Mouse (Mus musculus) lung, postnatal 0 days (tissue): ENCODE measurements at regions not wholly inside any gene's neighbourhood (a gene's known extent, or its start where the extent isn't known, plus 50 kb on each side); places are given as distances from the start of the nearest gene placed in this dataset.

Source experiments
- ATAC-seq: fragments of 200-750 bp; cut with Nextera tagmentation; 2 replicates; pipeline ENCODE4 v1.8.0; 2017; ENCODE audit warnings: moderate library complexity
- DNase-seq: peaks from one replicate; pipeline ENCODE4 v3.0.0-alpha.2; 2016; ENCODE audit warnings: low spot score
- H3K27ac ChIP-seq: fragments of 300-500 bp; sonication (generic); 2 replicates; pipeline ENCODE4 v1.5.1; 2014; ENCODE audit warnings: antibody characterized with exemption, mild to moderate bottlenecking, low read length, mixed read lengths
- H3K27me3 ChIP-seq: fragments of 300-500 bp; sonication (generic); replicated peaks from 2 replicates; pipeline ENCODE4 v1.6.1; 2014; ENCODE audit warnings: low read length, mixed read lengths; ENCODE audit not compliant: insufficient read depth
- H3K36me3 ChIP-seq: fragments of 300-500 bp; sonication (generic); 2 replicates; pipeline ENCODE4 v1.6.1; 2014; ENCODE audit warnings: low read length, mixed read lengths; ENCODE audit not compliant: insufficient read depth
- H3K4me1 ChIP-seq: fragments of 300-500 bp; sonication (generic); 2 replicates; pipeline ENCODE4 v1.6.1; 2014; ENCODE audit warnings: antibody characterized with exemption, low read depth, low read length, mixed read lengths; ENCODE audit not compliant: insufficient read depth
- H3K4me2 ChIP-seq: fragments of 300-500 bp; sonication (generic); replicated peaks from 2 replicates; pipeline ENCODE4 v1.6.1; 2014; ENCODE audit warnings: low read depth, mild to moderate bottlenecking, low read length, moderate library complexity, mixed read lengths
- H3K4me3 ChIP-seq: fragments of 300-500 bp; sonication (generic); 2 replicates; pipeline ENCODE4 v1.5.1; 2014; ENCODE audit warnings: low read depth, low read length
- H3K9ac ChIP-seq: fragments of 300-500 bp; sonication (generic); replicated peaks from 2 replicates; pipeline ENCODE4 v1.6.1; 2014; ENCODE audit warnings: low read depth, mild to moderate bottlenecking
- H3K9me3 ChIP-seq: fragments of 300-500 bp; sonication (generic); 2 replicates; pipeline ENCODE4 v1.6.1; 2016; ENCODE audit warnings: low read length, mixed read lengths
- CTCF ChIP-seq: IDR thresholded peaks from 2 replicates; pipeline ENCODE4 v1.5.1; 2016; ENCODE audit warnings: antibody characterized with exemption, mild to moderate bottlenecking
- EP300 ChIP-seq: IDR thresholded peaks from 2 replicates; pipeline ENCODE4 v1.6.1; 2016; ENCODE audit warnings: antibody characterized with exemption, mild to moderate bottlenecking, control low read depth
- WGBS: fragments of 180-500 bp; shearing (Covaris S2); extraction: QIAGEN DNeasy Blood & Tissue Kit; methylation state at CpG from one replicate; pipeline ENCODE4 v1.1.7; 2014; 5-methylcytosine and 5-hydroxymethylcytosine counted together

DNA sequence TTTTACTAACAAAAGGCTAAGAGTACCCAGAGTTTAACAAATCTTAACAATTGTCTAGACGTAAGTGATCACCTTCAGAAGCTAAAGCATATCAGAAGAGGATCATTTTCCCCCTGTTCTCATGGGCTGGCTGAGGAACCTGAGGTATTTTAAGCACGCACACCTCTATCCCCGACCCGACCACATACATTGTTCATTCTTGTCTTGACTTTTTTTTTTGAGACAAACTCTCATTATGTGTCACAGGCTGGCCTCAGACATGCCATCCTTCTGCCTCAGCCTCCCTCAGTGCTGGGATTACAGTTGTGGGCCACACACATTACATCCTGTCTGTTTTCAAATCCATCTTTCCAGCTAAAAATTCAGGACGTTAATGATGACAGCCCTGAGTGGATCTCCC lies 105.7 kb upstream of the Lmo4 start:
- no peak for ATAC-seq
- Histone ChIP-seq H3K9me3 (no peaks in the 10 kb centered on the region), H3K4me3 (no peak overlapping the region), H3K27me3 (no peaks in the 10 kb centered on the region), H3K27ac (no peak overlapping the region), H3K4me2 (no peak overlapping the region), H3K9ac (no peak overlapping the region), H3K36me3 (no peaks in the 10 kb centered on the region), H3K4me1 (no peaks in the 10 kb centered on the region)
- DNase-seq, result no peak
- WGBS, result 79% methylated on average over 5 of the region's 5 CpGs
- TF ChIP-seq EP300, result no peak
- TF ChIP-seq CTCF, result no peak

DNA sequence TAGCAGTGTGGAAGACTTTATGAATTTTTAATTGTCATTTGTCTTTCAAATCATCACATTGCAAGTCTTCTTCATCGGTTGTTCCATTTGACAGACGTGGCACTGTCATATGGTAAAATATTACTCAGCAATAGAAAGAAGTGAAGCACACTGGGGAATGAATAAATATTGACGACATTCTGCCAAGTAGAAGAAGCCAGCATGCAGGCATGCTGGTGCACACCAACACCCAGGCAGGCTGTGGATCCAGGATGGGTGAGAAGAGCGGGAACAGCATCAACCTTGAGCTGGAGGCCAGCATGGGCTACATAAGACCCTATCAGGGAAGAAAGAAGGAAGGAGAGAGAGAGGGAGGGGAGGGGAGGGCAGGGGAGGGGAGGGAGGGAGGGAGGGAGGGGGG lies 103.6 kb upstream of the Lmo4 start:
- H3K9ac ChIP-seq, result no peak overlapping the region
- no peak for DNase-seq
- no peak for ATAC-seq
- no peaks in the 10 kb centered on the region for H3K27me3 ChIP-seq
- H3K9me3 ChIP-seq, result no peaks in the 10 kb centered on the region
- no peak overlapping the region for H3K4me3 ChIP-seq
- 69% methylated on average over 4 of the region's 4 CpGs for WGBS
- H3K36me3 ChIP-seq, result no peaks in the 10 kb centered on the region
- TF ChIP-seq CTCF (no peak), EP300 (no peak)
- no peak overlapping the region for H3K27ac ChIP-seq
- H3K4me1 ChIP-seq, result no peaks in the 10 kb centered on the region
- no peak overlapping the region for H3K4me2 ChIP-seq

DNA sequence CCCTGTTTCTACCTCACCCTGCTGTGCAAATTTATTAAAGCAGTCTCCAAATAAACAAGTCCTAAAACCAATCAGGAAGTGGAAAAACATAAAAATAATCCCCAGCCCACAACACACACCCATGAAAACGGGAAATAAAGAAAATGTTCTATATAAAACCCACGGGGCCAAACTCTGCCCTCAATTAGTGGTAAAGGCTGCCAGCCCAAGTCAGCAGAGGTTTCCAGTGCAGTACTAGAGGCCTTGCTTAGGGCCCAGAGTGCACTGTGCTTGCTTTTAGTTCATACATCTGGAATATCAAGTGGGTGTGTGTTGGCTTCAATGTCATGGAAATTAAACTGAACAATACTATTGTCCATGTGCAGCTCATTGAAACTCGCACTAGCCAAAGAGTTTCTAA lies 102.5 kb upstream of the Lmo4 start:
- Histone ChIP-seq H3K4me2 (no peak overlapping the region), H3K9ac (no peak overlapping the region), H3K9me3 (no peaks in the 10 kb centered on the region), H3K4me1 (no peaks in the 10 kb centered on the region), H3K27me3 (no peaks in the 10 kb centered on the region), H3K36me3 (no peaks in the 10 kb centered on the region), H3K27ac (no peak overlapping the region), H3K4me3 (no peak overlapping the region)
- no peak for DNase-seq
- WGBS, result 79% methylated on average over 3 of the region's 3 CpGs
- TF ChIP-seq CTCF, result no peak
- no peak for TF ChIP-seq EP300
- ATAC-seq, result no peak

DNA sequence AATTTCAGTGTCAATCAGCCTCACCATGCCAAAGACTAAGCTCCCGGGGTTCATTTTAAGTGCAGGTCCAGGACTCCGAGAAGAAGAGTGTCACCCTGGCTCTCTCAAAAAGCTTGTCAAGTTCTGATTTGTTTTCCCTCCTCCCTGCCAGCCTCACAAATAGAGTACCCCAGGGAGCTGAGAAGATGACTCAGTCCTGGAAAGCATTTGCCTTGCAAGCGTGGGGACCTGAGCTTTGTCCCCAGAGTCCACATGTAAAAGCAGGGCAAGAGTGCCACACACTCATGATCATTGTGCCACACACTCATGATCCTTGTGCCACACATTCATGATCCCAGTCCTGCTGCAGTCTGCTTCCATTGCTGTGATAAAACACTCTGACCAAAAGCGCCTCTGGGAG lies 100.4 kb upstream of the Lmo4 start:
- no peaks in the 10 kb centered on the region for H3K9me3 ChIP-seq
- TF ChIP-seq EP300 (no peak), CTCF (no peak)
- no peaks in the 10 kb centered on the region for H3K4me1 ChIP-seq
- no peak overlapping the region for H3K27ac ChIP-seq
- H3K4me3 ChIP-seq, result no peak overlapping the region
- no peak for ATAC-seq
- no peak overlapping the region for H3K4me2 ChIP-seq
- 58% methylated on average over 4 of the region's 4 CpGs for WGBS
- H3K36me3 ChIP-seq, result no peaks in the 10 kb centered on the region
- no peaks in the 10 kb centered on the region for H3K27me3 ChIP-seq
- DNase-seq, result no peak
- no peak overlapping the region for H3K9ac ChIP-seq

DNA sequence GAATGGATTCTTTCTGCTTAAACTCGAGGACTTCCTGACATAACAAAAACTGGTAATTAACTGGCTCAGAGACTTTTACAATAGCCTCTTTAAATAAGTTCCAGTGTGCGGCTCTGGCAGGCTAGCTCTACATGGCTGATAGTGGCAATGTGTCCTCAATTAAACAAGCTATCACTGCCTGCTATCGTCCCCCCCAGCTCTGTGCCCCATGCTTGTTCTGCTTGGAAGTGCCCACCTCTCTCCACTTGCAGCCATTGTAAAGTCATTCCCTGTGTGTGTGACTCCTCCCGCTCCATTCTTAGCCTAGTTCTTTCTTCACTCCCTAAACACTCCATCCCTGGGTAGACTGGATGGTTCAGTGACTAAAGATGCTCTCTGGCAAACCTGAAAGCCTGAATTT lies 99.9 kb upstream of the Lmo4 start:
- Histone ChIP-seq H3K4me2 (no peak overlapping the region), H3K9me3 (no peaks in the 10 kb centered on the region), H3K9ac (no peak overlapping the region), H3K36me3 (no peaks in the 10 kb centered on the region), H3K4me1 (no peaks in the 10 kb centered on the region), H3K27ac (no peak overlapping the region), H3K27me3 (no peaks in the 10 kb centered on the region), H3K4me3 (no peak overlapping the region)
- no peak for DNase-seq
- TF ChIP-seq EP300, result no peak
- no peak for TF ChIP-seq CTCF
- no peak for ATAC-seq
- 62% methylated on average over 4 of the region's 4 CpGs for WGBS

DNA sequence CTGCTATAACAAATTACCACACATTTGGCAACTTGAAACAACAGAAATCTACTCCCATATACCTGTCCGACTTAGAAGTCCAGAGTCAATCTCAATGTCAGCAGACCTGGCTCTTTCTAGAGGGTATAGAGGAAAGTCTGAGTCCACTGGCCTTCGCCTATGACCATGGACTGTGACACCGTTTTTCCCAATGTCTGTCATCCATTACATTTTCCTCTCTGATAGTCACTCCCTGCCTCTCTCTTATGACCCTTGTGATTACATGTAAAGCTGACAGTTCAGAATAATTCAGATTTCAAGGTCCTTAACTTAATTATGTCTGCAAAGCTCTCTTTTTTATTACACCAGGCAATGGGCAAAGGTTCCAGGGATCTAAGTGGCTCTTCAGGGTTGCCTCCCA lies 97.6 kb upstream of the Lmo4 start:
- no peak overlapping the region for H3K27ac ChIP-seq
- no peaks in the 10 kb centered on the region for H3K36me3 ChIP-seq
- H3K4me1 ChIP-seq, result no peaks in the 10 kb centered on the region
- no peak for TF ChIP-seq CTCF
- TF ChIP-seq EP300, result no peak
- no peak overlapping the region for H3K4me2 ChIP-seq
- no peaks in the 10 kb centered on the region for H3K9me3 ChIP-seq
- no peak overlapping the region for H3K9ac ChIP-seq
- DNase-seq (no peak), ATAC-seq (no peak)
- no peaks in the 10 kb centered on the region for H3K27me3 ChIP-seq
- whole genome bisulfite sequencing, result 82% methylated on average over 3 of the region's 3 CpGs
- H3K4me3 ChIP-seq, result no peak overlapping the region

DNA sequence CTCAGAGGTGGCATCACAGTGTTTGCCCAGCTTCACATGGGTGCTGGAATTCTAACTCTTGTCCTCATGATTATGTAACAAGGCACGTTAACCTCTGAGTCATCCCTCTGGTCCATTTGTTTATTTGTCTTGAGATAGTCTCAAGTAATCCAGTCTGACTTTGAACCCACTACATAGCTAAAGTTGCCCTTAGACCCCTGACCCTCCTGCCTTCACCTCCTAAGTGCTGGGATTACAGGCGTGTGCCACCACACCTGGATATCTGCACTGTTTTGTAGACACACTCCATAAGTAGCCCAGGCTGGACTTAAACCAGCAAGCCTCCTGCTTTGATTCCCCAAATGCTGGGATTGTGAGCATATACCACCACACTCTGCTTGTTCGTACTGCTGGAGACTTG lies 96.0 kb upstream of the Lmo4 start:
- no peaks in the 10 kb centered on the region for H3K27me3 ChIP-seq
- H3K4me1 ChIP-seq, result no peaks in the 10 kb centered on the region
- DNase-seq (no peak), ATAC-seq (no peak)
- 41% methylated on average over 3 of the region's 3 CpGs for WGBS
- no peak overlapping the region for H3K4me3 ChIP-seq
- TF ChIP-seq CTCF (no peak), EP300 (no peak)
- H3K36me3 ChIP-seq, result no peaks in the 10 kb centered on the region
- H3K9me3 ChIP-seq, result no peaks in the 10 kb centered on the region
- H3K4me2 ChIP-seq, result no peak overlapping the region
- H3K9ac ChIP-seq, result no peak overlapping the region
- no peak overlapping the region for H3K27ac ChIP-seq
